ENCODE assay signal across 11 mouse cellular contexts in the genomic region with DNA sequence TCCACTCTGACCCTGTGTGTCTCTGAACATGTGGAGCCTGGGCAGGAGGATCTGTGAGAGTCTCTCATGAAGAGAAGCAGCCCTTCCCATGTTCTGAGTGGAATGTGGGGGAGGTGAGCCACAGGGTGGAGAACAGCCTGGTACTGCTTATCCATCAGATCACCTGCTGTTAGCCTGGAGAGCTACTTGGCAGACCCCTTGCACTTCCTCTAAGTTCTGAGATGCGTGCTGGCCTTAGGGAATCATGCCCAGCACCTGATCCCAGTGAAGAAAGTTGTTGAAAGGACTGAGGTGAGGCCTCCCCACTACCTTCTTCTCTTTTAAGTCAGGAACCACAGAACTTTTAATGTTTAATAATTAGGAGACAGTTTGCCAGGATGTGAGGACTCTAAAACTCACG. TPM values are rescaled to one million over a fixed set of nuclear protein-coding genes. Genes with fewer than 3 reads are reported as not detected.
"Had no signal": no experiment of that assay in that cellular context is flagged by ENCODE, and none has a peak within 500 bp of the region (broad histone marks: within the 10 kb centered on the region; RNA-seq: fewer than 3 reads in every experiment).

No protein-coding gene starts in this region.

RNA-seq across cellular contexts. Expression of a gene that starts 5.0 kb away (rescaled TPM):
- total RNA-seq: gastrocnemius, postnatal 25 days; granulocyte monocyte progenitor cell, adult 5-6 weeks; left cerebral cortex, adult 18-20 months; liver, adult 2 months had no signal
- polyA plus RNA-seq: heart, embryonic 13.5 days; hindbrain, embryonic 10.5 days; inflammation-experienced regulatory T-cells, adult 6 months; kidney, embryonic 14.5 days; limb, embryonic 11.5 days; liver, adult 2 months; liver, embryonic 12.5 days; liver, embryonic 14.5 days had no signal
